Comparison of ENCODE assay signal across 10 mouse cellular contexts in the genomic region with DNA sequence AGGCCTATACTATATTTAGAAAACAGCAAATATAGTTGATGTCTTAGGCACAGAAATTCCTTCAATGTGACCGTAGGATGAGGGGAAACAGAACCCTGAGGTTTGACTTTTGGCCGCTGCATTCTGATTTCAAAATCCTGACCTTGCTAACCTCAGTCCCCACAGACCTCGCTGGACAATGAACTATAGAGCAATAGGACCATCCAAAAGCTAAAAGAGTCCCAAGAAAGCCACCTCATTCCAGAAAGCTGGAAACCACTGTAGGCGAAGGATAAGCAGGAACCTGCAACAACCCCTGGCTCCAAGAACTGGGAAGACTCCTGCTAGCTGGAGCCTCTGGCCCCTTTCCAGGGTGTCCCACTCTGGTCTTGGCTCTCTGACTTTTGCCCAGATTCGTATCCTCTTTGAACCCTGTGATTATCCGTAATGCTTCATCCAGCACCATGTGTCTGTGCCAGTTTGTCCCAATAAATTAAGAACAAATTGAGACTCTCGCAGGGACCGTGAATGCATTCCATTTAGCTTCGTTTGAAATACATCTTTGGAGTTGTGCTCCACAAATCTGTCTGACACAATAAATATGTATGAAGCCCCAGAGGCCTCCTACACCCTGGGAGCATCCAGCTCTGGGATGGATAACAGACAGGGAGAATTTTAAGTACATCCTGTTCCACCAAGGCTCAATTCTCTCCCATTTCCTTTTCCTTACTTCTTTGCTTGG. TPM values are rescaled to one million over a fixed set of nuclear protein-coding genes. Genes with fewer than 3 reads are reported as not detected.
DNase-seq lines count a peak whose midpoint lies in the region; ATAC-seq and TF ChIP-seq lines count a peak whose summit lies in the region.
"Had no signal": no experiment of that assay in that cellular context is flagged by ENCODE, and none has a peak within 500 bp of the region (broad histone marks: within the 10 kb centered on the region; RNA-seq: fewer than 3 reads in every experiment).

No protein-coding gene starts in this region.

- H3K4me1 ChIP-seq in limb, embryonic 12.5 days (replicated peaks) = no peaks in the 10 kb centered on the region; the same call in 1 of the 2 replicates
- 0 out of 2 replicates have a peak, but pooled peaks cover 3% of the 10 kb centered on the region for H3K4me1 ChIP-seq in limb, embryonic 10.5 days
- H3K4me1 ChIP-seq in thymus, adult 2 months (replicated peaks; ENCODE audit: control insufficient read depth, insufficient read depth, low read length) = no peaks in the 10 kb centered on the region
- H3K4me1 ChIP-seq: hindbrain, embryonic 10.5 days had no signal

- no peak for TF ChIP-seq CTCF in thymus, adult 2 months (IDR thresholded peaks at IDR 0.05; ENCODE audit: borderline replicate concordance, control insufficient read depth, extremely low read depth, insufficient read depth, low read length, poor library complexity)

- WGBS in limb, embryonic 12.5 days = 76% methylated on average over 9 of the region's 9 CpGs
- WGBS in limb, embryonic 10.5 days = 79% methylated on average over 9 of the region's 9 CpGs
- WGBS in thymus, adult 2 months = 85% methylated on average over 9 of the region's 9 CpGs

- no peaks in the 10 kb centered on the region for H3K9me3 ChIP-seq in limb, embryonic 12.5 days
- no peaks in the 10 kb centered on the region for H3K9me3 ChIP-seq in limb, embryonic 10.5 days (replicated peaks)
- H3K9me3 ChIP-seq: hindbrain, embryonic 10.5 days had no signal

- no peaks in the 10 kb centered on the region for H3K27me3 ChIP-seq in limb, embryonic 12.5 days
- H3K27me3 ChIP-seq in limb, embryonic 10.5 days (ENCODE audit: low read depth, poor library complexity, severe bottlenecking) = no peaks in the 10 kb centered on the region
- H3K27me3 ChIP-seq in thymus, adult 2 months (ENCODE audit: control insufficient read depth, insufficient read depth, low read length) = no peaks in the 10 kb centered on the region

- H3K9ac ChIP-seq in limb, embryonic 12.5 days (replicated peaks) = no peak overlapping the region

- H3K27ac ChIP-seq in limb, embryonic 12.5 days = peak overlapping the region; percentile 17; the same call in 1 of the 2 replicates
- H3K27ac ChIP-seq in limb, embryonic 10.5 days = no peak overlapping the region
- H3K27ac ChIP-seq in thymus, adult 2 months (ENCODE audit: control insufficient read depth, insufficient read depth, low read length) = no peak overlapping the region

- no peak for TF ChIP-seq POLR2A in thymus, adult 2 months (IDR thresholded peaks at IDR 0.05; ENCODE audit: control insufficient read depth, extremely low read depth, insufficient read depth, low read length, poor library complexity)

- H3K36me3 ChIP-seq in limb, embryonic 12.5 days = no peaks in the 10 kb centered on the region
- no peaks in the 10 kb centered on the region for H3K36me3 ChIP-seq in limb, embryonic 10.5 days
- no peaks in the 10 kb centered on the region for H3K36me3 ChIP-seq in thymus, adult 2 months (ENCODE audit: control insufficient read depth, insufficient read depth, low read length)
- H3K36me3 ChIP-seq: hindbrain, embryonic 10.5 days had no signal

- ATAC-seq in limb, embryonic 12.5 days (ENCODE audit: insufficient number of reproducible peaks, insufficient read depth, low FRiP score, low TSS enrichment, low read depth) = no peak

- no peak overlapping the region for H3K4me3 ChIP-seq in limb, embryonic 12.5 days (replicated peaks)
- H3K4me3 ChIP-seq in limb, embryonic 10.5 days = no peak overlapping the region
- H3K4me3 ChIP-seq in thymus, adult 2 months (ENCODE audit: control insufficient read depth, insufficient read depth, low read length) = no peak overlapping the region
- H3K4me3 ChIP-seq: hindbrain, embryonic 10.5 days had no signal

- DNase-seq in limb, embryonic 10.5 days (ENCODE audit: low spot score) = no peak
- DNase-seq in gastrocnemius, adult 8-10 months (ENCODE audit: low spot score in 2 of 2) = peak; percentile 24 to 38
- peak; percentile 36 for DNase-seq in kidney, adult 9 months
- DNase-seq in skeletal muscle tissue, adult 2 months (ENCODE audit: low read depth, low spot score) = peak; percentile 66
- DNase-seq in natural killer cell, adult 2 months (ENCODE audit: low spot score in 2 of 2) = no peak
- DNase-seq in thymus, adult 2 months = no peak
- no peak for DNase-seq in spleen, adult 18-20 months

- no peak overlapping the region for H3K4me2 ChIP-seq in limb, embryonic 12.5 days

RNA-seq across cellular contexts. Expression of a gene that starts 21.8 kb away (rescaled TPM):
- 38.0 and 39.4 TPM in 2 replicates for polyA plus RNA-seq in limb, embryonic 12.5 days (2016; fragmentation: Nextera tagmentation; extraction: Ambion mirVana)
- 5.0 and 9.0 TPM in 2 replicates for polyA plus RNA-seq in limb, embryonic 10.5 days (2016; fragmentation: Nextera tagmentation; extraction: Ambion mirVana)
- 10 to 100 TPM; 12.3 to 26.2 (median 18.0) TPM for total RNA-seq in gastrocnemius, adult 8-10 months (2022)
- 57.5 and 69.9 TPM in 2 replicates for polyA plus RNA-seq in thymus, adult 2 months (2012; rRNA removed)

RNA-seq across cellular contexts. Expression of a gene that starts 30.3 kb away (rescaled TPM):
- 0.17 TPM in 1 of 2 replicates, not detected in the other for polyA plus RNA-seq in limb, embryonic 12.5 days (2016; fragmentation: Nextera tagmentation; extraction: Ambion mirVana)
- 0.11 and 0.19 TPM in 2 replicates for polyA plus RNA-seq in limb, embryonic 10.5 days (2016; fragmentation: Nextera tagmentation; extraction: Ambion mirVana)
- not detected for total RNA-seq in gastrocnemius, adult 8-10 months (2022)
- not detected in 2 replicates for polyA plus RNA-seq in thymus, adult 2 months (2012; rRNA removed)
- polyA plus RNA-seq: embryonic facial prominence, embryonic 11.5 days; hindbrain, embryonic 10.5 days had no signal

Comparison
In these comparisons a context has a peak if more than half of its experiments do, and no peak if none do; other contexts are left out.
1. DNase-seq: peak in gastrocnemius, adult 8-10 months (2 of 2), kidney, adult 9 months (single experiment) and skeletal muscle tissue, adult 2 months (single experiment); none in limb, embryonic 10.5 days (single experiment), natural killer cell, adult 2 months (0 of 2), thymus, adult 2 months (single experiment) and spleen, adult 18-20 months (0 of 2).